Mouse (Mus musculus) spleen, adult 2 months (tissue): ENCODE results near the gene Rnf214.

Experiments
- CTCF ChIP-seq: fragments of 200-500 bp; IDR thresholded peaks from 2 replicates; pipeline ENCODE4 v1.5.1; 2011; ENCODE audit warnings: mild to moderate bottlenecking, inconsistent platforms; ENCODE audit not compliant: insufficient read depth, insufficient read length, insufficient replicate concordance; ENCODE audit errors: extremely low read depth
- POLR2A ChIP-seq: fragments of 200-500 bp; IDR thresholded peaks from 2 replicates; pipeline ENCODE4 v1.6.1; 2011; ENCODE audit warnings: low read depth, low read length, inconsistent platforms

DNA sequence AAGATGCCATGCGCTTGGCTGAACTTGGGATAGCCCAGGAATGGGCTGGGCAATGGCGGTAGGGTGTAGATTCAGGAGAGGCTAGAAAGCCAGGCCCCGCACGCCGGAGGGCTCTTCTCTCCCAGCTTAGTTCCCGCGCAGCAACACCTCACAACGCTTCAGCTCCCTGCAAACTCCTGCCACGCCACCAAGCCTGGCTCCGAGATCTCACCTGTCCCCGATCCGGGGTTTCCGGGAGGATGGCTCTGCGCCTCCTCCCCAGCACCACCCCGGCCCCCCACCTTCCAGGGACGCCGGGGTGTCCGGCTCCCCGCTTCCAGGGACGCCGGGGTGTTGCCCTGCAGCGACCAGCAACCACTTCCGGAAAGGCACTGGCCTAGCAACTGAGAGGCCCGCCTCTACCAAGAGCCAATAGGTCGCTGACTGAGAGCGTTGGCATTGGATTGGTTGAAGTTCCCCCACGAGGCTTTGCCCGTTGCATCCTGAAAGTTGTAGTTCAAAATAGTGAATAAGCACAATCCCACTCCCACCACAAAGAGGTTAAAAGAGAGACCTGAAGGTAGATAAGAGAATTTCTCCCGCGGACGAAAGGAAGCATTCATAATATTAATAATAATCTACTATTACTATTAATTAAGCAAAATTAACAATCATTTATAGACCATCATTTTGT is 78.3 kb downstream of the Rnf214 start, which contains the start of gene Cep164:
- TF ChIP-seq POLR2A (no peak), CTCF (no peak)
